Mouse (Mus musculus) hindbrain, postnatal 0 days (tissue): ENCODE measurements around the gene Axl. TPM values are rescaled to one million over a fixed set of nuclear protein-coding genes. Genes with fewer than 3 reads are reported as not detected.

ENCODE experiments used
- ATAC-seq: fragments of 200-750 bp; cut with Nextera tagmentation; 2 replicates; pipeline ENCODE4 v1.8.0; 2017; ENCODE audit warnings: mild to moderate bottlenecking, moderate TSS enrichment, moderate library complexity
- DNase-seq: peaks from one replicate; pipeline ENCODE4 v3.0.0-alpha.2; 2015; ENCODE audit warnings: low spot score
- H3K27ac ChIP-seq: fragments of 300-500 bp; sonication (generic); 2 replicates; pipeline ENCODE4 v1.5.1; 2014; ENCODE audit warnings: mild to moderate bottlenecking
- H3K27me3 ChIP-seq: fragments of 300-500 bp; sonication (generic); 2 replicates; pipeline ENCODE4 v1.6.1; 2014; ENCODE audit warnings: low read length, mixed read lengths; ENCODE audit not compliant: insufficient read depth
- H3K36me3 ChIP-seq: fragments of 300-500 bp; sonication (generic); 2 replicates; pipeline ENCODE4 v1.6.1; 2014; ENCODE audit warnings: low read length, mixed read lengths; ENCODE audit not compliant: insufficient read depth
- H3K4me1 ChIP-seq: fragments of 300-500 bp; sonication (generic); 2 replicates; pipeline ENCODE4 v1.6.1; 2014; ENCODE audit warnings: antibody characterized with exemption, low read length, mixed read lengths; ENCODE audit not compliant: insufficient read depth
- H3K4me2 ChIP-seq: fragments of 300-500 bp; sonication (generic); 2 replicates; pipeline ENCODE4 v1.6.1; 2014; ENCODE audit warnings: low read depth, mild to moderate bottlenecking, low read length, moderate library complexity, mixed read lengths
- H3K4me3 ChIP-seq: fragments of 300-500 bp; sonication (generic); 2 replicates; pipeline ENCODE4 v1.5.1; 2014; ENCODE audit warnings: low read length
- H3K9ac ChIP-seq: fragments of 300-500 bp; sonication (generic); replicated peaks from 2 replicates; pipeline ENCODE4 v1.6.1; 2014; ENCODE audit warnings: mild to moderate bottlenecking, low read length, moderate library complexity, mixed read lengths
- H3K9me3 ChIP-seq: fragments of 300-500 bp; sonication (generic); 2 replicates; pipeline ENCODE4 v1.6.1; 2016; ENCODE audit warnings: low read length, mixed read lengths
- CTCF ChIP-seq: IDR thresholded peaks from 2 replicates; pipeline ENCODE4 v1.5.1; 2016; ENCODE audit warnings: antibody characterized with exemption, control low read depth, low read depth
- WGBS: fragments of 180-500 bp; shearing (Covaris S2); extraction: QIAGEN DNeasy Blood & Tissue Kit; methylation state at CpG from one replicate; pipeline ENCODE4 v1.1.7; 2014; 5-methylcytosine and 5-hydroxymethylcytosine counted together
- polyA plus RNA-seq: library from polyadenylated mRNA; unstranded; fragments of >200 nt; fragmentation: Nextera tagmentation; extraction: Ambion mirVana; gene quantifications from 2 replicates; pipeline ENCODE4 v1.2.1, GENCODE M21; 2015
- total RNA-seq: library from RNA; depleted of rRNA; stranded (reverse); fragments of >200 nt; gene quantifications from 2 replicates; pipeline ENCODE4 v1.2.3, GENCODE M21; 2014

Gene Axl
- total and polyA plus RNA-seq, 2 experiments from 2014 or later: 26.8 to 44.3 TPM

DNA sequence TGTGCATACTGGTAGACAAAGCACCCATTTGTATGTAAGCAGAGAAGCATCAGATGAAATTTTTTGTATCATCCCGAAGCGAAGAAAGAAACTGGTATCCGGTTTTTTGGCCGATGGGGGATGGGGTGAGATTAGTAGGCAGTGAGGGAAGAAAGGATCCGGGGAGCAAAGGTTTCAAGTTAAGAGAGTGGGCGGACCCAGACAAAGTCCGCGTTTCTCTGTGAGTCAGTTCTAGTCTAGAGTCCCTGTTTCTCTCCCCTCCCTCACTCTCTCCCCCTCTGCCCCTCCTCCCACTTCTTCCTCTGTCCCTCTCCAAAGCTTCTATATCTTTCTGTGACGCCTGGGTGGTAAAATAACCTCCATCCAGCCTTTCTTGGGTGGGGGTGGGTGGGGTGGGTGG, 36.5 kb upstream of the Axl start:
- no peak for DNase-seq
- no peaks in the 10 kb centered on the region for H3K9me3 ChIP-seq
- no peak overlapping the region for H3K4me3 ChIP-seq
- H3K27ac ChIP-seq: no peak overlapping the region
- H3K9ac ChIP-seq: no peak overlapping the region
- no peak overlapping the region for H3K4me2 ChIP-seq
- H3K36me3 ChIP-seq: no peaks in the 10 kb centered on the region
- ATAC-seq: no peak
- no peaks in the 10 kb centered on the region for H3K27me3 ChIP-seq
- H3K4me1 ChIP-seq: no peaks in the 10 kb centered on the region
- no peak for TF ChIP-seq CTCF
- WGBS: 46% methylated on average over 9 of the region's 9 CpGs

GRCm38 (mm10) chr7:25816241-25816919, 27.9 kb upstream of the Axl start, which contains the start of gene Cyp2s1:
Gene Cyp2s1 (minus strand): TSS chr7:25816913.
- Histone ChIP-seq H3K27ac (no peak within 1 kb of the TSS), H3K9ac (peak within 1 kb of the TSS; percentile 52), H3K4me2 (peak within 1 kb of the TSS; percentile 82), H3K36me3 (no peaks in the 10 kb centered on the region), H3K27me3 (no peaks in the 10 kb centered on the region), H3K4me1 (no peaks in the 10 kb centered on the region), H3K4me3 (peak within 1 kb of the TSS; percentile 48), H3K9me3 (no peaks in the 10 kb centered on the region)
- WGBS: 1% methylated on average over 40 of the region's 40 CpGs
- DNase-seq (peak; percentile 5), ATAC-seq (peak; percentile 70)
- TF ChIP-seq CTCF: no peak

DNA sequence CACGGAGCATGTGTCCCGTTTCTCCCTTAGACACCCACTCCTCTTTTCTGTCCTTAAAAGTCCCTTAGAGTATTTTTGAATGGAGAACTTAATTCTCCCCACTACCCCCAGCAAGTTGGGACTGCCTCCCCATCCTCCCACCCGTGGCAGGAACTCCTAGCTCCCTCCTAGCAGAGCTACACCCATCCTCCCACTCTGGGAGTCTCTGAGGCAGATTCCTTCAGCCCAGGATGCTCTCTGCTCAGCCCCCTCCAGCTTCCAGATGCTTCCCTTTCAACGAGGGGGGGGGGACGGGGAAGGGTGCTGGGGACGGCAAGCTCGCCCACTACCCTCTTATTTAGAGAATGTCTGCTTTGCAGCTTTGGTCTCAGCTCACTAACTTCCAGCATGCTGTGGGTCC, 27.1 kb upstream of the Axl start:
- ATAC-seq: no peak
- 27% methylated on average over 7 of the region's 7 CpGs for WGBS
- H3K9ac ChIP-seq: no peak overlapping the region; the same call in 1 of the 2 replicates
- H3K27me3 ChIP-seq: no peaks in the 10 kb centered on the region
- no peak overlapping the region for H3K27ac ChIP-seq
- no peaks in the 10 kb centered on the region for H3K4me1 ChIP-seq
- H3K36me3 ChIP-seq: no peaks in the 10 kb centered on the region
- TF ChIP-seq CTCF: no peak
- H3K4me2 ChIP-seq: peak overlapping the region; percentile 82
- H3K4me3 ChIP-seq: peak overlapping the region; percentile 48
- H3K9me3 ChIP-seq: no peaks in the 10 kb centered on the region
- DNase-seq: no peak

DNA sequence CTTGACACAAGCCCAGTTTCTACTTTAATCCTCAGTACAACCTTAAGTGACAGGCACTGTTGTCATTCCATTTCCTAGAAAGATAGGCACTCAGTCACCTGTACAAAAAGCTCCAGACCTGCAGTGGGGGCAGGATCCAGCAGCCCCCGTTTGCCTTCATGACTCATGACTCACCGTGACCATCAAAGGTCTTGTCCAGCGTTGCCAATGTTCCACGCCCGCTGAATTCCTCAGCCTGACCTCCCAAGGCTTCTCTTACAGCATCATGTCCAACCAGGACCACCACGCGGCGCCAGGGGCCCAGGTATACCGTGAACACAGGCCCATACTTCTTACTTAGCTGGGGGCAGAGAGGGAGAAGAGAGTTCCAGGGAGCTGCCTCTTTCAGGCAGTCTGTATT, 26.2 kb upstream of the Axl start:
- no peaks in the 10 kb centered on the region for H3K9me3 ChIP-seq
- no peak for TF ChIP-seq CTCF
- ATAC-seq: no peak
- no peak overlapping the region for H3K9ac ChIP-seq
- no peaks in the 10 kb centered on the region for H3K27me3 ChIP-seq
- no peak for DNase-seq
- H3K36me3 ChIP-seq: no peaks in the 10 kb centered on the region
- H3K4me1 ChIP-seq: no peaks in the 10 kb centered on the region
- 85% methylated on average over 9 of the region's 9 CpGs for WGBS
- H3K4me3 ChIP-seq: no peak overlapping the region
- no peak overlapping the region for H3K27ac ChIP-seq
- H3K4me2 ChIP-seq: no peak overlapping the region

- 75% methylated on average over 1 of the region's 1 CpGs for WGBS
- no peaks in the 10 kb centered on the region for H3K9me3 ChIP-seq
- no peak for TF ChIP-seq CTCF
- H3K4me1 ChIP-seq: no peaks in the 10 kb centered on the region
- no peak overlapping the region for H3K27ac ChIP-seq
- ATAC-seq (no peak), DNase-seq (no peak)
- no peaks in the 10 kb centered on the region for H3K27me3 ChIP-seq
- H3K36me3 ChIP-seq: no peaks in the 10 kb centered on the region
- no peak overlapping the region for H3K9ac ChIP-seq
- no peak overlapping the region for H3K4me2 ChIP-seq
- H3K4me3 ChIP-seq: no peak overlapping the region
Observed at GRCm38 (mm10) chr7:25812195-25812594, 23.7 kb upstream of the Axl start.

DNA sequence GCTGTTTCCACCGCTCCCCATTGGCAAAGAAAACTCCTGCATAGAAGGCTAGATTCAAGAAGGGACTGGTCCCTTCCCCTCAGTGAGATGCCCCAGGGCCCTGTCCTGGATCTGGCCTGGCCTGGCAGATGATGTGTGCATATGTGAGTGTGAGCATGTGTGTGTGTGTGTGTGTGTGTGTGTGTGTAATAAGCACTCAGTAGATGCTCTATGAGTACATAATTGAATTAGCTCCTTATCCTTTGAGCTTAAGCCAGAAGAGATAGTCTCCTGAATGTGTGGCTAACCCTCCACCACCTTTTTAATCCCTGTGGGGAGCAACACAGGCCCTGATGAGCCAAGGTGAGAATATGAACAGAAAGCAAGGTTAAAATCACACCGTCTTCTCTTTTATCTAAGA, 23.2 kb upstream of the Axl start:
- no peaks in the 10 kb centered on the region for H3K36me3 ChIP-seq
- no peak overlapping the region for H3K9ac ChIP-seq
- no peaks in the 10 kb centered on the region for H3K4me1 ChIP-seq
- ATAC-seq: no peak
- WGBS: 74% methylated on average over 2 of the region's 2 CpGs
- no peak for DNase-seq
- H3K9me3 ChIP-seq: no peaks in the 10 kb centered on the region
- no peak for TF ChIP-seq CTCF
- H3K4me2 ChIP-seq: no peak overlapping the region
- no peaks in the 10 kb centered on the region for H3K27me3 ChIP-seq
- H3K4me3 ChIP-seq: no peak overlapping the region
- no peak overlapping the region for H3K27ac ChIP-seq

DNA sequence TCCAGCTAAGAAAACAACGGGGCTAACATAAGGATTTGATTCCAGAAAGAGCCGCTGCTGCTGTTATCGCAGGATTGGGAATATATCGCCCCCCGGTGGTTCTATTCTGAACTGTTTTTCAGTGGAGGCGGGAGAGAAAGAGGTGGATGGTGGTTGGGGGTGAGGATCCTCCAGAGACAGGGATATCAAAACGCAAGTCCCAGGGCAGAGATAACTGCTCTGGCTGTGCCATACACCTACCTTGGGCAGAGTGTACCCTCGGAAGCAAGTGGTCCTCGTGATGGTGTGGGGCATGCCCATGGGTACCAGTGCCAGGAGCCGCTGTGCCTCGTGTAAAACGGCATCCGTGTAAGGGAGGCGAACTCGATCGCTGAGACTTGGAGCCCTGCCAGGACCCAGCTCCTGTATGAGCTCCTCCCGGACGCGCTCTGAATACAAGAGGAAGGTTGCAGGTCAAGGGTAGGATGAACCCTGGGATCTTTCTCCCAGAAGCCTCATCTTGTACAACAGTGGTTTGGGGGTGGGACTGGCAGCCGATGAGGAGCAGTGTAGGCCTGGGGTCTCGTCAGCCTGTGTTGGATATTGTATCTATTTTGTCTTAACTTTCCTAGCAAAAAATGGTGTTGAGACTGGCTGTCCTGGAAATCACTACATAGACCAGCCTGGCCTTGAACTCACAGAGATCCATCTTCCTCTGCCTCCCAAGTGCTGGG, 17.3 kb upstream of the Axl start:
- H3K9me3 ChIP-seq: no peaks in the 10 kb centered on the region
- H3K4me3 ChIP-seq: peak overlapping the region; percentile 19
- 14% methylated on average over 21 of the region's 21 CpGs for WGBS
- DNase-seq (peak; percentile 89), ATAC-seq (peak; percentile 70)
- 0 out of 2 replicates have a peak, but pooled peaks cover 5% of the 10 kb centered on the region for H3K4me1 ChIP-seq
- TF ChIP-seq CTCF: peak; percentile 85
- peak overlapping the region; percentile 57 for H3K4me2 ChIP-seq
- H3K9ac ChIP-seq: peak overlapping the region; percentile 45
- no peaks in the 10 kb centered on the region for H3K36me3 ChIP-seq
- H3K27ac ChIP-seq: no peak overlapping the region
- H3K27me3 ChIP-seq: no peaks in the 10 kb centered on the region
